Mouse (Mus musculus) embryonic facial prominence, embryonic 15.5 days (tissue): ENCODE measurements around the gene Rnf41. TPM values are rescaled to one million over a fixed set of nuclear protein-coding genes. Genes with fewer than 3 reads are reported as not detected.

ENCODE experiments used
- ATAC-seq: fragments of 200-750 bp; cut with Nextera tagmentation; 2 replicates; pipeline ENCODE4 v1.8.0; 2017; ENCODE audit warnings: low read depth, moderate TSS enrichment; ENCODE audit not compliant: insufficient number of reproducible peaks, low FRiP score, low TSS enrichment
- H3K27ac ChIP-seq: fragments of 300-500 bp; sonication (generic); replicated peaks from 2 replicates; pipeline ENCODE4 v1.5.1; 2015; ENCODE audit warnings: mild to moderate bottlenecking, inconsistent platforms
- H3K27me3 ChIP-seq: fragments of 300-500 bp; sonication (generic); 2 replicates; pipeline ENCODE4 v1.6.1; 2015; ENCODE audit warnings: inconsistent platforms
- H3K36me3 ChIP-seq: fragments of 300-500 bp; sonication (generic); 2 replicates; pipeline ENCODE4 v1.6.1; 2015; ENCODE audit warnings: mild to moderate bottlenecking, inconsistent platforms
- H3K4me1 ChIP-seq: fragments of 300-500 bp; sonication (generic); 2 replicates; pipeline ENCODE4 v1.6.1; 2015; ENCODE audit warnings: inconsistent platforms
- H3K4me2 ChIP-seq: fragments of 300-500 bp; sonication (generic); replicated peaks from 2 replicates; pipeline ENCODE4 v1.6.1; 2015; ENCODE audit warnings: mild to moderate bottlenecking, inconsistent platforms
- H3K4me3 ChIP-seq: fragments of 300-500 bp; sonication (generic); replicated peaks from 2 replicates; pipeline ENCODE4 v1.5.1; 2015; ENCODE audit warnings: mild to moderate bottlenecking, inconsistent platforms
- H3K9ac ChIP-seq: fragments of 300-500 bp; sonication (generic); 2 replicates; pipeline ENCODE4 v1.6.1; 2015; ENCODE audit warnings: inconsistent platforms
- H3K9me3 ChIP-seq: fragments of 300-500 bp; sonication (generic); replicated peaks from 2 replicates; pipeline ENCODE4 v1.6.1; 2016; ENCODE audit warnings: inconsistent platforms
- WGBS: fragments of 180-500 bp; shearing (Covaris S2); methylation state at CpG from one replicate; pipeline ENCODE4 v1.1.7; 2015; 5-methylcytosine and 5-hydroxymethylcytosine counted together
- polyA plus RNA-seq: library from polyadenylated mRNA; unstranded; fragments of >200 nt; fragmentation: Nextera tagmentation; extraction: Ambion mirVana; gene quantifications from 2 replicates; pipeline ENCODE4 v1.2.1, GENCODE M21; 2015

Rnf41 gene
- polyA plus RNA-seq, 1 experiment from 2014 or later, result 45.0 TPM

DNA sequence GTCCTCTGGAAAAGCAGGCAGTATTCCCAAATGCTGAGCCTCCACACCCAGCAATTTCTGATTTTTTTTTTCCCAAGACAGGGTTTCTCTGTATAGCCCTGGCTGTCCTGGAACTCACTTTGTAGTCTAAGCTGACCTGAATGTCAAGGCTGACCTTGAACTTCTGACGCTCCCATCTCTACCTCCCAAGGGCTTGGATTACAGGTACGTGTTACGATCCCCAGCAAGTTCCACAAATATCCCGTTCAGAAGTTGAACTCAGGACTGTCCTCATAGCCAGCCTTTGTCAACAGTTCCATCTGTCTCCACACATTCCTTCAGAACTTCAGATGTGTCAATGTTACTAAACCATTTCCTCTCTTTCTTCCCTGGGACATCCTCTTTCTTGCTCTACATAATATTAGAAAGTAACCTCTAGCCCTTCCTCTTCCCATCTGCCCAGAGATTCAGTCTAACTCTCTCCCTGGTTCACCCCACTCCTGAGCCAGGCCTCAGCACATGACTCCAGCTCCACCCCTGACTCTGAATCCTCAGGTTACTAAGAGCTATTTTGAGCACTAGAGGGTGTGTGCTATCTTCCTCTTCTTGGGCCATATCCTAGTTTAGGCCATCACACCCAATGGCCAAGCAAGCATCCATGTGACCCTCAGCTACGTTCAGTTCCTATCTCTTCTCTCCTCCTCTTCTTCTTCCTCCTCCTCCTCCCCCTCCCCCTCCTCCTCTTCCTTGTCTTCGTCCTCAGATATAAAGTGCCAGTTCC, 38.3 kb upstream of the Rnf41 start:
- H3K9ac ChIP-seq, result no peak overlapping the region
- WGBS, result 72% methylated on average over 6 of the region's 6 CpGs
- no peak overlapping the region for H3K4me2 ChIP-seq
- H3K36me3 ChIP-seq, result 0 out of 2 replicates have a peak, but pooled peaks cover 1% of the 10 kb centered on the region
- no peaks in the 10 kb centered on the region for H3K9me3 ChIP-seq
- no peak overlapping the region for H3K4me3 ChIP-seq
- H3K27me3 ChIP-seq, result no peaks in the 10 kb centered on the region
- H3K27ac ChIP-seq, result no peak overlapping the region
- H3K4me1 ChIP-seq, result peaks cover 18% of the 10 kb centered on the region
- no peak for ATAC-seq

GRCm38 (mm10) chr10:128374393-128374792, 37.1 kb upstream of the Rnf41 start:
- H3K36me3 ChIP-seq, result peaks cover 11% of the 10 kb centered on the region
- H3K4me2 ChIP-seq, result no peak overlapping the region
- H3K27ac ChIP-seq, result no peak overlapping the region
- H3K4me3 ChIP-seq, result no peak overlapping the region
- H3K9ac ChIP-seq, result no peak overlapping the region
- no peaks in the 10 kb centered on the region for H3K9me3 ChIP-seq
- WGBS, result 78% methylated on average over 6 of the region's 6 CpGs
- peaks cover 27% of the 10 kb centered on the region for H3K4me1 ChIP-seq
- no peaks in the 10 kb centered on the region for H3K27me3 ChIP-seq
- no peak for ATAC-seq

- Histone ChIP-seq H3K9ac (peak overlapping the region; percentile 97), H3K4me1 (peaks cover 24% of the 10 kb centered on the region), H3K36me3 (peaks cover 27% of the 10 kb centered on the region), H3K27ac (peak overlapping the region; percentile 93), H3K27me3 (no peaks in the 10 kb centered on the region), H3K9me3 (no peaks in the 10 kb centered on the region), H3K4me2 (peak overlapping the region; percentile 75), H3K4me3 (peak overlapping the region; percentile 89)
- 50% methylated on average over 4 of the region's 4 CpGs for WGBS
- no peak for ATAC-seq
Observed at GRCm38 (mm10) chr10:128376099-128376454, 35.4 kb upstream of the Rnf41 start.

- Histone ChIP-seq H3K36me3 (peaks cover 32% of the 10 kb centered on the region), H3K9ac (peak within 1 kb of the TSS; percentile 97), H3K9me3 (no peaks in the 10 kb centered on the region), H3K27me3 (no peaks in the 10 kb centered on the region), H3K4me1 (peaks cover 24% of the 10 kb centered on the region), H3K4me2 (peak within 1 kb of the TSS; percentile 75), H3K4me3 (peak within 1 kb of the TSS; percentile 89), H3K27ac (peak within 1 kb of the TSS; percentile 93)
- ATAC-seq, result peak; percentile 90
- WGBS, result under 1% methylated on average over 57 of the region's 73 CpGs
Observed at GRCm38 (mm10) chr10:128376455-128377211, 34.8 kb upstream of the Rnf41 start, which contains the start of gene Ankrd52. Gene Ankrd52 (plus strand): TSS chr10:128377115.

DNA sequence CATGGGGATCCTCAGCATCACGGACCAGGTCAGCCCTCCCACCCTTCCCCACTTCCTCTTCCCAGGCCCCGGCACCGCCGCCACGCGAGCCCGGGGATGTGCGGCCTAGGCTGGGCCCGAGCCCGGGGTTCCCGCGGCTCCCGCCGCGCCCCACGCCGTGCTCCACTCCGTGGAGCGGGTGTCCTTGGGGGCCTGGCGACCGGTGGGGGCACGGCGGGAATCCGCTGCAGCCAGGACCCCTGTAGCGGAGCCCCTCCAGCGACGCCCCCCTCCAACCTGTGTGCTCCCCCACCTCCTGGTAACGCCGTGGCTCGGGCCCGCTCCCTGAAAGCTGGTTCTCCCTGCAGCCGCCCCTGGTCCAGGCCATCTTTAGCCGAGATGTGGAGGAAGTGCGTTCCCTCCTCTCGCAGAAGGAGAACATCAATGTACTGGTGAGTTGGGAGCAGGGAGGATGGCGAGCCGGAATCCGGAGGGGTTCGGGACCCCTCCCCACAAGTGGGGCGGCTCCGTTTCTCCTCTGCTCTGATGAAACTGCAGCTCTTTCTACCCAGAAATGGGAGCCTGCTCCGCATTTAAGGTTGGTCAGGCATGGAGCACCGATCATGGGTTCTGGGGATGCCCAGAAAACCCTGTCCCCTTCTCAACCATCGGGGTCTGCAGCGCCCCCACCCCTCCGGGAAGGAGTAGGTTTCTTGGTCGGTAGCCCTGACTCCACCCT, 34.1 kb upstream of the Rnf41 start:
- peaks cover 24% of the 10 kb centered on the region for H3K4me1 ChIP-seq
- H3K9me3 ChIP-seq, result no peaks in the 10 kb centered on the region
- H3K4me2 ChIP-seq, result peak overlapping the region; percentile 75
- H3K27me3 ChIP-seq, result no peaks in the 10 kb centered on the region
- peak overlapping the region; percentile 97 for H3K9ac ChIP-seq
- WGBS, result under 1% methylated on average over 47 of the region's 47 CpGs
- peak overlapping the region; percentile 93 for H3K27ac ChIP-seq
- H3K36me3 ChIP-seq, result peaks cover 39% of the 10 kb centered on the region
- peak overlapping the region; percentile 89 for H3K4me3 ChIP-seq
- ATAC-seq, result peak; percentile 71

DNA sequence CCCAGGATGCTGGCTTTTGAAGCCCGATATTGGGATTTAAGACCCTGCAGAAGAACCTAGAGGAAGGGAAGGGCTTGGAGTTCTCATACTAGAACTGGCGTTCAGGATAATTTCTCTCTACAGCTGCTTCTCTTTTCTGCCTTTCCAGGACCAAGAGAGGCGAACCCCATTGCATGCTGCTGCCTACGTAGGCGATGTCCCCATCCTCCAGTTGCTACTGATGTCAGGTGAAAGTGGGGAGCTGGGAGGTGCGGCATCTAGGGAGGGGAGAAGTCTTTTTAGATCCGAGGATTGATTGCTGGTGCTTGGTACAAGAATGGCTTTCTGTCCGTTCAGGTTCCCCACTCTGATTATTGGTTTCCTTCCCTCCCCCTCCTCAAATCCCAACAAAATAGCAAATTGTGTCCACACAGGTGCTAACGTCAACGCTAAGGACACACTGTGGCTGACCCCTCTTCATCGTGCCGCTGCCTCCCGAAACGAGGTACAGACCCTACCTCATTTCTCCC, 33.5 kb upstream of the Rnf41 start:
- WGBS, result 48% methylated on average over 14 of the region's 14 CpGs
- Histone ChIP-seq H3K9ac (peak overlapping the region; percentile 97), H3K36me3 (peaks cover 45% of the 10 kb centered on the region), H3K4me1 (peaks cover 24% of the 10 kb centered on the region), H3K9me3 (no peaks in the 10 kb centered on the region), H3K27me3 (no peaks in the 10 kb centered on the region), H3K27ac (peak overlapping the region; percentile 93), H3K4me2 (peak overlapping the region; percentile 75), H3K4me3 (peak overlapping the region; percentile 89)
- no peak for ATAC-seq

- H3K27me3 ChIP-seq, result no peaks in the 10 kb centered on the region
- H3K9ac ChIP-seq, result peak overlapping the region; percentile 97
- H3K4me1 ChIP-seq, result peaks cover 24% of the 10 kb centered on the region
- H3K36me3 ChIP-seq, result peaks cover 50% of the 10 kb centered on the region
- 0 out of 2 replicates have a peak overlapping the region, but pooled peaks have one; percentile 93 for H3K27ac ChIP-seq
- no peaks in the 10 kb centered on the region for H3K9me3 ChIP-seq
- peak overlapping the region; percentile 89 for H3K4me3 ChIP-seq
- 40% methylated on average over 3 of the region's 3 CpGs for WGBS
- peak overlapping the region; percentile 75 for H3K4me2 ChIP-seq
- ATAC-seq, result no peak
Observed at GRCm38 (mm10) chr10:128378462-128378861, 33.0 kb upstream of the Rnf41 start.

- Histone ChIP-seq H3K9me3 (no peaks in the 10 kb centered on the region), H3K4me2 (no peak overlapping the region), H3K9ac (no peak overlapping the region), H3K4me1 (peaks cover 24% of the 10 kb centered on the region), H3K27me3 (no peaks in the 10 kb centered on the region), H3K27ac (no peak overlapping the region), H3K4me3 (no peak overlapping the region), H3K36me3 (peaks cover 58% of the 10 kb centered on the region)
- ATAC-seq, result no peak
- WGBS, result 96% methylated on average over 7 of the region's 7 CpGs
Observed at GRCm38 (mm10) chr10:128379260-128379659, 32.2 kb upstream of the Rnf41 start.

DNA sequence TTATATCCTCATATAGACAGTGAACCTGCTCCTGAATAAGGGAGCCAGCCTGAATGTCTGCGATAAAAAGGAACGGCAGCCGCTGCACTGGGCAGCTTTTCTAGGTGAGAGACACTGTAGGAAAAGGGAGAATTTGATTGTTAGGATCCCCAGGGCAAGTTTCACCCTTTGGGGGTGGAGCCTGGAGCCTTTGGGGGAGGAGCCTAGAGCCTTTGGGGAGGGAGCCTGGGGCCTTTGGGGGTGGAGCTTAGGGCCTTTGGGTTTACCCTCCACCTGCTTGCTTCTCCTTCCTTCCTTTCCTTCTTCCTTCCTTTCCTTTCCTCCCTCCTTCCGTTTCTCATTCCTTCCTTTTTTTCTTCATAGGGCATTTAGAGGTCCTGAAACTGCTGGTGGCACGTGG, 30.9 kb upstream of the Rnf41 start:
- Histone ChIP-seq H3K4me3 (no peak overlapping the region), H3K9ac (no peak overlapping the region), H3K9me3 (no peaks in the 10 kb centered on the region), H3K4me1 (peaks cover 24% of the 10 kb centered on the region), H3K36me3 (peaks cover 71% of the 10 kb centered on the region), H3K4me2 (no peak overlapping the region), H3K27me3 (no peaks in the 10 kb centered on the region), H3K27ac (no peak overlapping the region)
- WGBS, result 84% methylated on average over 5 of the region's 5 CpGs
- no peak for ATAC-seq

DNA sequence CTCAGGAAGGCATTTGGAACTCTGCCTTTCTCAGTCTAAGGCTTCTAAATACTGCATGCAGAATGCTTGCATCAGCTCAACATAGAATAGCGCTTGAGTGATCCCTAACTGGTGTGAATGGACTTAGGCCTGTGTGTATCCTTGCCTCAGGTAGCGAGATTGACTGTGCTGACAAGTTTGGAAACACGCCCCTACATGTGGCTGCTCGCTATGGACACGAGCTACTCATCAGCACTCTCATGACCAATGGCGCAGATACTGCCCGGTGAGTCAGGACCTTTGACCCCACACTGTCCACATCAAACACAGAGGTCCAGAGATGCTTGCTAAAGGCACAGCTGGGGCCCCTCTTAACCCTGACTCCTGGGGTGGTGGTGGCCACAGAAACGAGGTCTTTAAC, 29.0 kb upstream of the Rnf41 start:
- no peak for ATAC-seq
- peaks cover 90% of the 10 kb centered on the region for H3K36me3 ChIP-seq
- H3K9ac ChIP-seq, result no peak overlapping the region
- H3K27me3 ChIP-seq, result no peaks in the 10 kb centered on the region
- no peak overlapping the region for H3K27ac ChIP-seq
- H3K4me1 ChIP-seq, result peaks cover 17% of the 10 kb centered on the region
- 85% methylated on average over 8 of the region's 8 CpGs for WGBS
- no peak overlapping the region for H3K4me3 ChIP-seq
- no peak overlapping the region for H3K4me2 ChIP-seq
- H3K9me3 ChIP-seq, result no peaks in the 10 kb centered on the region

GRCm38 (mm10) chr10:128385902-128386301, 25.6 kb upstream of the Rnf41 start:
- Histone ChIP-seq H3K4me2 (no peak overlapping the region), H3K9me3 (no peaks in the 10 kb centered on the region), H3K27ac (no peak overlapping the region), H3K4me3 (no peak overlapping the region), H3K4me1 (no peaks in the 10 kb centered on the region), H3K27me3 (no peaks in the 10 kb centered on the region), H3K36me3 (peaks cover 98% of the 10 kb centered on the region), H3K9ac (no peak overlapping the region)
- ATAC-seq, result no peak
- 80% methylated on average over 7 of the region's 7 CpGs for WGBS
